Mouse (Mus musculus) B cell, adult 62 days (primary cell): ENCODE data around the gene Pip5k1c. TPM values are rescaled to one million over a fixed set of nuclear protein-coding genes. Genes with fewer than 3 reads are reported as not detected.

Experiments
- total RNA-seq: library from RNA; stranded (reverse); gene quantifications from 4 replicates; pipeline ENCODE4 v1.2.4, GENCODE M21; 2023

Gene Pip5k1c
- total RNA-seq = 147 to 164 TPM (median 158 TPM) in 4 replicates

DNA sequence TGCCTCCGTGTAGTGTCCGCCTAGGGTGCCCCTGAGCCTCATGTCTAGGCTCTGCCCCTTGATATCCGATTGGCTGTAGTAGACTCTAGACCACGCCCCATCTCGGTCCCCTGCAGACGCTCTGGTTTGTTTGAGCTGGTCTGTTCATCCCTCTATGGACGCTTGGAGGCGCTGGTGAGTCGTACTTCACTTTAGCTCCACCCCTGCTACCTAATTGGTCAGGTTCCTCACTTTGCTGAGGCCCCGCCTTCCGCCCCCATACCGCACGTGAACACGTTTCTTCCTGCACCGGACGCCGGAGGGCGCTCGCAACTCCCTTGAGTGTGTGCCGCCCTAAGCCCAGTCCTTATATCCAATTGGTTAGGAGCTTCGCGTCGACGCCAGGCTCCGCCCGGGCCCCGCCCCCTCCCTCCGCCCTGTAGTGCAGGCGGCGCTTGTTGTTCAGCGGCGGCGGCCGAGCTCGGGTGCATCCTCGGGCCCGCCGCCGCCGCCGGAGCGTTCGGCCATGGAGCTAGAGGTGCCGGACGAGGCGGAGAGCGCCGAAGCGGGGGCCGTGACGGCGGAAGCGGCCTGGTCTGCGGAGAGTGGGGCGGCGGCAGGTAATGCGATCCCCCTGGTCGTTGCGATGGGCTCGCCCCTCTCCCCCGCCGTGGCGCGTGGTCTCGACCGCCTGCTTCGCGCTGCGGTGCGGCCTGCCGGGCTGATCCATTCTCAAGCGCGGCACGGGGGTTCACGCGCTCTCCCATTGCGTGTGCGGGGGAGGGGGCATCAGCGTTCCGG, at the start of gene Pip5k1c:
Gene Pip5k1c (plus strand): TSS at position 410 of the 780 bp plus-strand sequence.

DNA sequence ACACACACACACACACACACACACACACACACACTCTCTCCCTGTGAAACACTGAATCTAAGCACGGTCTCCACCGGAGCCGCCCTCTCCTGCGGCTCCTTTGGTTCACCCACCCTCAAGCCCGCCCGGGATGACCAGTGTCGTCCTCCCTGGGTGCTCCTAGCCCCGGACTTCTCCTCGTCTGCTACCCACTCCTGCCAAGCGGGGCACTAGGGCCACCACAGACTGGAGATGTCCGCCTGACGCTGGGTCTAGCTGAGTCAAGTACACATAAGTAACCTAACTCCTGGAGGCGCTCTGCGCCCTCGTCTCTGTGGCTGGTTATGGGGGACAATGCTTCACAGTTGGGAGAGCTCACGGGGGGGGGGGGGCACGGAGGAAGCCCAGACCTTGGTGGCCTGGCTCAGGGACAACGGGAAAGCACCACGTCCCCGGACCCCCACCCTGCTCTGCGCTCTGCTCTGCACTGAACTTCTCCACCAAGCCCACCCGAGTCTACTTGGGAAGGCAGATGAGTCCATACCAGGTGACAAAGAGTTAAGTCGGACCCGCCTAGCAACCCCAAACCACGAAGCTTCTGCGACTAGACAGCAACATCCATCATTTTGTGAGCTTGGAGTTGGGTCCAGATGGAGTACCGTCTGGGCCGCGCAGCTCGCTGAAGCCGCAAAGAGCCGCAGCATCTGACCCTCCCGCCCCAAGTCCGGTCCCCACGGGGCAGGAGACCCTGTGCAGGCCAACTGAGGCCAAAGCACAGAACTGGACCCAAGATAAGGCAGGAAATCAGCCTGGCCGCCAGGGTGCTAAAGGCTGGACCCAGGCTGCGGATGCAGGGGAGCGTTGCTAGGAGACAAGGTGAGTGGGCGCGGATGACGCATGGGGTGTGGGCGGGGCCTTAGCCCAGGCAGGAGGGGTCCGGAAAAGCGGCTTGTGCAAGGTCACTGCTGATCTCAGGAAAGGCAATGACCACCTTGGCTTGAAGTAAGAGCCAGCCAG, 40.0 kb upstream of the Pip5k1c start, which contains the start of gene Matk:
Gene Matk (plus strand): TSS at position 512 of the 996 bp plus-strand sequence.

DNA sequence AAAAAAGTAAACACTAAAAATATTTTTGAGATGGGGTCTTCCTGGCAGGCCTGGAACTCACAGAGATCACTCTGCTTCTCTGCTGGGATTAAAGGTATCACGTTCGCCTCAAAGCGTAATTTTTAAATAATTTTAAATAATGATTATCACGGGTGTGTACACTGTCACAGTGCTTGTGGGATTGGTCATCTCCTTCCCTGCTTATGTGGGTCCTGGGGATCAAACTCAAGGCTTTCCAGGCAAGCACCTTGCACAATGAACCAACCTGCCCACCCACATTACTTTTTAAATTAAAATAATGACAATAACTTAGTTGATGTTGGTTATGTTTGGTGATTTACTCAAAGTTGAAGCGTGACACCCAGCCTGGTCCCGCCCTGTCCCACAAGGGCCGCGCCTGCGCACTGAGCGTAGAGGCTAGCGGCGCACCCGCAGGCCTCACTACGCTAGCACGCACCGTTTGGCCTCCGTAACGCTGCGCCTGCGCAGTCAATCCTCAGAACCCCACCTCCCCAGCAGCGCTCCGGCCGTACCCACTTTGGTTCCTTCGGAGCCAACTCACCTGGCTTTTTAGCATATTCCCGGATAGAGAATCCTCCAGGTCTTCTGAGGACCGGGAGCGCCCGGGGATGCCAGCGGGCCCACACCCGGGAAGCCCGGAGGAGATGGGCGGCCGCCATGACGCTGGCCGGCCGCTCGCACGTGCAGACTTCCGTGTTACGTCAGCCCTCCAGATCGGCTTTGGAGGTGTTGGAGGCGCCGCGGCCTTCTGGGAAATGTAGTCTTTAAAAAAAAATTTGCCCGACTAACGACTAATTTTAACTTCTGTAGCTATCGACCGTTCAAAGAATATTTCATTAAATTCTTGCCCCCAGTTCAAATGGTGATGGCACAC, 26.3 kb upstream of the Pip5k1c start, which contains the start of the genes Mrpl54 and Apba3:
Gene Mrpl54 (minus strand): TSS at position 724 of the 895 bp plus-strand sequence.
Gene Apba3 (plus strand): TSS at position 750 of the 895 bp plus-strand sequence.

DNA sequence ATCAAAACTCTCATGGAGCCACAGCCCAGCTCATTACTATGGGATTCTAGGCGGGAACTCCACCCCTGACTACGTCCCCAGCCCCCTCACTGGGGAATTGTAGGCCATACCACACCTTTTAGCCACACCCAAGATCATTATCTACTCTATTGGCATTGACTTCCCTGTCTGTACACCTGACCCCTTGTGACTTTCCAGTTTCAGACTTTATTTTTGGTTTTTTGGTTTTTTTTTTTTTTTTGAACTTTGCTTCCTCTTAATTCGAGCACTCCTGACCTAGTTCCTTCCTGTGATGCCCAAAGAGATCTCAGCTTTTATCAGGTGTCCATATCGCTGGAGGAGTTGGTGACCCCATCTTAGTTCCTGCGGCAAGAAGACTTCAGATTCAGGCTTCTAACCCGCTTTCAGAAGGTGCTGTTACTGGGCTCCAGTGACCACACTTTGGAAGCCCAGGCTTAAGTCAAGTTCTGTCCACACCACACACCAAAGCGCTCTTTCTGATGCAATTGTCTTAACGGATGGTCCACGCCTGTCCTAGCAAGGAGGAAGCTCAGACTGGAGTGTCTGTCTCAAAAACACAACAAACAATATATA, 1.2 kb upstream of the Pip5k1c start, which contains the start of gene Tjp3:
Gene Tjp3 (minus strand): TSS at position 71 of the 594 bp plus-strand sequence.

DNA sequence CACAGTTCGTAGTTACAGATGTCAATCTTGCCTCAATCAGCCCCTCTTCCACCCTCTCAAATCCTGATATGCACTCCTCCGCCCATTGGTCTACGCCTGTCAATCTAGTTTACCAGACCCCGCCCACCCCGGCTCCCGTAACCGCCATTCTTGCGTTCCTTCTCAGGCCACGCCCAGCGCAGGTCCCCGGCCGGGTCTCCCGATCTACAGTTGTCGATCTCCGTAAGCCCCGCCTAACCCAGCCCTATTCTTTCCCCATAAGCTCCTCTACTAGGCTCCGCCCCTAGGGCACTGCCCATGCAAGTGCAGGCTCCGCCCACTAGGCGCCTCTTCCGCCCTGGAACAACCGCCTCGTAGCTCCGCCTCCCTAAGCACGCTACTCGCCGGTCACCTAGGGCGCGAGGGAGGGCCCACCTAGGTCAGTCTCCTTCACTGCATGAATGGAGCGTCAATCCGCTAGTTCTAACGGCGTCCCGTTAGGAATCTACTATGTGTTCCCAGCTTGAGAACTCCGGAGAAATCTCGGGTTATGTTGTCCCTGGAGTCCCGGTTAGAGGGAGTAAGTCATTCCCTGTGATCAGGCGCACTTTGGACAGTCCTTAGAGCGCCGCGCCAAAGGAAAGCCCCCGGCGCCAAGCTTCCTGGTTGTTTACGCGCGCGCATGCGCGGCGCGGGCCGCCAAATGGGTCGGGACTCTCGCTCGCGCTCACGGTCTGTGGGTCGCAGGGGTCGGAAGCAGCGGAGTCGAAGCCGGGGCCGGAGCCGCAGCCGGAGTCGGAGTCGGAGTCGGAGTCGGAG, 28.0 kb downstream of the Pip5k1c start, which contains the start of gene Cactin:
Gene Cactin (plus strand): TSS at position 554 of the 798 bp plus-strand sequence.

DNA sequence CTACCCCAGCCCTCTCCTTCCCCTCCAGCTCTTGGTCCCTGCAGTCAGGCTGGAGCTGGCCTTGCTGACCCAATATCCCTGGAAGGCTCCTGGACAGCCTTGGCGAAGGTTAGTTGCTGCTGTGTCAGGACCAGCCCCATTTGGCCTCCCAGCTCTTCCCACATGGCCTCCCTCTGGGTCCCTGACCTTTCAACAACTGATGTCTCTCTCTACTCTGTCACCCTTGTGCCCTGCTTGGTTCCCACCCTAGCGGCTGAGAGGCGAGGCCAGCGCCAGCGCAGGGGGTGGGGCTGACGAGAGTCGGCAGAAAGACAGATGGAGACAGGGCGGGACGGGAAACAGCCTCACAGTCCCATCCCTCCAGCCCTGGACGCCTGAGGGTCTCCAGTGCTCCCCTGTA, 35.6 kb downstream of the Pip5k1c start, which contains the start of gene Tbxa2r:
Gene Tbxa2r (plus strand): TSS at position 346 of the 400 bp plus-strand sequence.

DNA sequence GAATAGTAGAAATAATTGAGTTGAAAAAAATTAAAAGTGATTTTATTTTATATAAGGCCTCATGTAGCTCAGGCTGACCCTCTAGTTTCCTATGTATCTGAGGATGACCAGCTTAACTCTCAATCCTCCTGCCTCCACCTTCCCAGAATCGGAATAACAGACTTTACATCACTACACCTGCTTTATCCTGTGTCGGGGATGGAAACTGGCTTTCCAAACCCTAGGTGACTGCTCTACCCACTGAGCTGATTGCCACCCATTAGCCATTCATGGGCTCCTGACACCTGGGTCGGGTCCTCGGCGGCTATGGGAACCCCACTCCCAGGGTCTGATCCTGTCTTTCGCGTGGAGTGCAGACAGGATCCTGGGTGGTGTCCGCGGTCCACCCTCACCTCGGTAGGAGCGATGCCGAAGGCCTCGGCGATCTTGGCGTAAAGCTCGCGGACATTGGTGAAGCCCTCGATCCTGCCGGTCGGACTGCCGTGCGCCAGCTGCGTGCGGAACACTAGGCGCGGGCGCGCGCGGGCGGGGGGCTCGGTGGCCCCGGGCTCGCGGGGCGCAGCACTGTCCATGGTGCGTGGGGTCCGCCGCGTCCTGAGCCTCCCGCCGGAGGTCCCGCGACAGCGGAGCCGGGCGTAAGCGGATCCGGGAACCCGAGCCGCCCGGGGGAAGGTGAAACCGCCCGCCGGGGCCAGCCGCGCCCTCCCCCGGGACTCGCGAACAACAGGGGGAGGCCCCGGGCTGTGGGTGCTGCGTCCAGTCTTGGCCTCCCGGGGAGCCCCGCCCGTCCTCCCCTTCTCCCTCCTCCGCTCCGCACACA, 50.1 kb downstream of the Pip5k1c start, which contains the start of gene Gipc3:
Gene Gipc3 (minus strand): TSS at position 581 of the 820 bp plus-strand sequence.

DNA sequence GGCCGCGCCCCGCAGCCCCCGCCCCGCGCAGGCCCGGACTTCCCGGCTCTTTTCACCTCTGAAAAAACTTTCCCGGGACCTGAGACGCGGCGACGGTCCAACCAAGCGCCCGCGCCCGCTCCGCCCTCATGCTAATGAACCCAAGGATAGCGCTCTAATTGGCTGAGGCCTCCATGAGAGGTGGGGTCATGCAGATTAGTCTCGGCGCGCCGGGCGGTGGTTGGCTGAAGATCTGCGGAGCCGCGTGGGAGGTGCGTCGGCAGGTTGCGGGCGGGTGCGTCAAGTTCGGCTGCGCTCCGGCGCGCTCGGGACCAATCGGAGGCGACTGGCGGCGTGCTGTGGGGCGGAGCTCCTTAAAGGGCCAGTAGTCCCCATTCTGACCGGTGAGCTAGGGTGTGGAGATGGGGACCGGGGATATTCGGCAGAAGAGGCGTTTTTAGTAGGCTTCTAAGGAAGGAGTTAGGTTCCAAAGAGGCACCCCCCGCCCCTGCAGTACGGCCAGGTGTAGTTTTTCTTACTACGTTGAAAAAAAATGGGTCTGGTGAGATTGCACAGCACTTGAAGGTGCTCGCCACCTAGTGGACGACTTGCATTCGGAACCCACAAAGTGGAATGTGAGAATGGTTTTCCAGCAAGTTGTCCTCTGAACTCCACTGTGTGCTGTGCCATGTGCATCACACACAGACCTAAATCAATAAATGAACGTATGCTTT, 57.7 kb downstream of the Pip5k1c start, which contains the start of gene Hmg20b:
Gene Hmg20b (minus strand): TSS at position 130 of the 713 bp plus-strand sequence.

DNA sequence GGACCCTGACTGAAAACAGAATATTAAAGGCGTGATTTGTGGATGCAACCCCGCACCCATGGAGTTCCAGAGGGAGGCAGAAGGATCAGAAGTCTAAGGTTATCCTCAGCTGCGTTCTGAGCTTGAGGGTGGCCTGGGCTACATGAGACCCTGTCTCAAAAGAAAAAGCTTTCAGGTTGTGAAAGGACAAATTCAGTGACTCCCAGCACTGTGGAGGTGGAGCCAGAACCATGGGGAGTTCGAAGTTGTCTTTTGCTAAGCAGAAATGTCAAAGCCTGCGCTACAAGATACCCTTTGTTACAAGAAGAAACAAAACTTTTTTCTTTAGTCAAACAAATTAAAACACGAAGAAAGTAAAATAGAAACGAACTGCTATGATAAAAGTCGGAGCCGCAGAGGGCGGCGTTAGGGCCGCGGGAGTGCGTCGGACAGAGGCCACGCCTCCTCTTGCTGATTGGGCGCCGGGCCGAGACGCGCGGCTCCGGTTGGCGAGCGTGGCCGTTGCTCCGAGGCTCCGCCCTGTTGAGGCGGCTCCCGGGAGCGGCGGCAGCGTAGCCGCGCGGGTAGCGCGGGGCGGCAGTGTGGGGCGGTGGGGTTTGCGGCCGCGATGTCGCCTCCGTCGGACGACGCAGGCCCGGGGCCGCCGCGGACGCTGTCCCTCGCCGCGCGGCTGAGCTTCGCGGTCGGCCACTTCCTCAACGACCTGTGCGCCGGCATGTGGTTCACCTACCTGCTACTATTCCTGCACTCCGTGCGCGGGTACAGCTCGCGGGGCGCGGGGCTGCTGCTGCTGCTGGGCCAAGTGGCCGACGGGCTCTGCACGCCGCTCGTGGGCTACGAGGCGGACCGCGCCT, 64.5 kb downstream of the Pip5k1c start, which contains the start of gene Mfsd12:
Gene Mfsd12 (plus strand): TSS at position 501 of the 854 bp plus-strand sequence.

DNA sequence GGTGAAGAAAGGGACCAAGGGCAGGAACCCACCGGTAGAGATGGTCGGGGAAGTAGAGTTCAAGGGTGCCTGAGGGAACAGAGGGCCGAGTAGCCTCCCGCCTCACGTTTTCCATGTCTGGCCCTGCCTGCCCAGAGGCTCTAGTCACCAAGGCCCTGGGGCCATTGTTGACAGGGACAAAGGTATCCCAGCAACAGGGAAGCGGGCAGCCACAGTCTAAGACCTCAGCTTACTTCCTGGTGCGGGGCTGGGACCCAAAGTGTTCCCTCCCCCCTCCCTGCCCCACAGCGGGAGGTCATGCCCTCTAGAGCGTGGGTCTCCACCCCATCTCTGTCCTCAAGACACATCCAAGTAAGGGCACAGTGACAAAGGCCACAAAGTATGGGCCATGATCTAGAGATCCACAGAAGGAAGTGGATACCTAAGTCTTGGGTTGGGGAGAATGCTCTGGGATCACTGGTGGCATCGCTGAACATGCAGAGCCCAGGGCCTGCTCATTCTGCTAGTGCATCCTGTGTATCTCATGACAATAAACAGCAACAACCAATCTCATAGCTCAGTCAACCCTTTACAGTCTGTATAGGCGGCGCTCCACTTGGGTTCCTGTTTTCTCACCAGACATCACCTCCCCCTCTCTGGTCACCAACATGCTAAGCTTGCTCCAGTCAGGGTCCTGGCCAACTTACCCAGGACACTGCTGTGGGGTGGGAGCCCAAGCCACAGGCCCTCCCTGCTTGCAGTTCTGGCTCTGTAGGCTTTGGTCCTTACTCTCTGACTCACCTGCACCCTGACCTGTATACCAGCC, 73.1 kb downstream of the Pip5k1c start, which contains the start of gene 4930404N11Rik:
Gene 4930404N11Rik (minus strand): TSS at position 145 of the 805 bp plus-strand sequence.

Other genes starting within 250 kb of the Pip5k1c start
- 61.8 to 68.8 TPM (median 65.7 TPM) in 4 replicates for gene Sgta, start 232.8 kb upstream of the Pip5k1c start, total RNA-seq
- gene Thop1, start 222.9 kb upstream of the Pip5k1c start, total RNA-seq = 13.8 to 17.5 TPM (median 15.7 TPM) in 4 replicates
- not detected in 4 replicates for gene Creb3l3, start 194.1 kb upstream of the Pip5k1c start, total RNA-seq
- gene Map2k2, start 187.0 kb upstream of the Pip5k1c start, total RNA-seq = 140 to 154 TPM (median 146 TPM) in 4 replicates
- gene Zbtb7a, start 157.7 kb upstream of the Pip5k1c start, total RNA-seq = 102 to 107 TPM (median 105 TPM) in 4 replicates
- gene Pias4, start 125.0 kb upstream of the Pip5k1c start, total RNA-seq = 60.6 to 70.8 TPM (median 66.5 TPM) in 4 replicates
- gene Eef2, start 116.3 kb upstream of the Pip5k1c start, total RNA-seq = 1,970 to 2,090 TPM (median 2,027 TPM) in 4 replicates
- gene Dapk3, start 110.0 kb upstream of the Pip5k1c start, total RNA-seq = 79.2 to 84.3 TPM (median 81.9 TPM) in 4 replicates
- not detected in 4 replicates for gene 4930442H23Rik, start 109.1 kb upstream of the Pip5k1c start, total RNA-seq
- not detected in 4 replicates for gene Nmrk2, start 90.9 kb upstream of the Pip5k1c start, total RNA-seq
- not detected in 4 replicates for gene Atcay, start 62.1 kb upstream of the Pip5k1c start, total RNA-seq
- 4.3 to 6.4 TPM (median 4.6 TPM) in 4 replicates for gene Zfr2, start 59.8 kb upstream of the Pip5k1c start, total RNA-seq
- 25.9 to 37.1 TPM (median 29.9 TPM) in 4 replicates for gene Matk, start 40.0 kb upstream of the Pip5k1c start, total RNA-seq
- 120 to 145 TPM (median 129 TPM) in 4 replicates for gene Mrpl54, start 26.0 kb upstream of the Pip5k1c start, total RNA-seq
- gene Apba3, start 26.0 kb upstream of the Pip5k1c start, total RNA-seq = 22.1 to 30.5 TPM (median 26.9 TPM) in 4 replicates
- 11.7 to 14.1 TPM (median 12.2 TPM) in 4 replicates for gene Tjp3, start 1.4 kb upstream of the Pip5k1c start, total RNA-seq
- gene Cactin, start 28.1 kb downstream of the Pip5k1c start, total RNA-seq = 45.5 to 50.8 TPM (median 48.1 TPM) in 4 replicates
- 3.3 to 4.4 TPM (median 3.7 TPM) in 4 replicates for gene Tbxa2r, start 35.8 kb downstream of the Pip5k1c start, total RNA-seq
- 0.57 to 1.1 TPM (median 0.80 TPM) in 4 replicates for gene Gipc3, start 50.3 kb downstream of the Pip5k1c start, total RNA-seq
- 71.5 to 76.8 TPM (median 75.7 TPM) in 4 replicates for gene Hmg20b, start 57.5 kb downstream of the Pip5k1c start, total RNA-seq
- 8.7 to 13.6 TPM (median 9.9 TPM) in 4 replicates for gene Mfsd12, start 64.5 kb downstream of the Pip5k1c start, total RNA-seq
- gene 4930404N11Rik, start 72.9 kb downstream of the Pip5k1c start, total RNA-seq = 5.0 to 8.0 TPM (median 6.8 TPM) in 4 replicates
- gene Fzr1, start 85.6 kb downstream of the Pip5k1c start, total RNA-seq = 41.9 to 52.4 TPM (median 51.6 TPM) in 4 replicates
- gene Dohh, start 91.5 kb downstream of the Pip5k1c start, total RNA-seq = 37.0 to 49.1 TPM (median 44.0 TPM) in 4 replicates
- gene Gm48551, start 91.5 kb downstream of the Pip5k1c start, total RNA-seq = 1.4 to 3.0 TPM (median 2.2 TPM) in 4 replicates
- 2.3 to 8.8 TPM (median 6.4 TPM) in 4 replicates for gene Gm48552, start 96.0 kb downstream of the Pip5k1c start, total RNA-seq
- 4.3 to 8.4 TPM (median 7.4 TPM) in 4 replicates for gene Smim24, start 100.1 kb downstream of the Pip5k1c start, total RNA-seq
- 18.3 to 24.4 TPM (median 19.5 TPM) in 4 replicates for gene Nfic, start 162.7 kb downstream of the Pip5k1c start, total RNA-seq
- gene Celf5, start 189.7 kb downstream of the Pip5k1c start, total RNA-seq = not detected in 4 replicates
- gene Ncln, start 203.4 kb downstream of the Pip5k1c start, total RNA-seq = 99.6 to 113 TPM (median 106 TPM) in 4 replicates
- gene S1pr4, start 207.2 kb downstream of the Pip5k1c start, total RNA-seq = 48.2 to 59.1 TPM (median 54.6 TPM) in 4 replicates
- 5.1 to 6.6 TPM (median 5.9 TPM) in 4 replicates for gene Gna15, start 231.3 kb downstream of the Pip5k1c start, total RNA-seq